Mouse (Mus musculus) erythroblast, embryonic 14.5 days (primary cell): ENCODE measurements around the gene Gnrhr.

Source experiments
- GATA1 ChIP-seq: IDR thresholded peaks from 2 replicates; pipeline ENCODE4 v1.6.1; 2012; ENCODE audit warnings: low read length, inconsistent platforms, mixed read lengths
- TAL1 ChIP-seq: IDR thresholded peaks from 3 replicates; pipeline ENCODE4 v1.6.1; 2012; ENCODE audit warnings: low read length, inconsistent platforms, mixed read lengths

GRCm38 (mm10) chr5:86187441-86187840 is 10.3 kb downstream of the Gnrhr start:
- no peak for TF ChIP-seq GATA1
- no peak for TF ChIP-seq TAL1
